Mouse (Mus musculus): Measurements from ENCODE around the gene Ric8a. TPM values are rescaled to one million over a fixed set of nuclear protein-coding genes. Genes with fewer than 3 reads are reported as not detected.

The Ric8a gene
- total RNA-seq (2021) = 10 to 100 TPM; 66.0 to 70.0 TPM

DNA sequence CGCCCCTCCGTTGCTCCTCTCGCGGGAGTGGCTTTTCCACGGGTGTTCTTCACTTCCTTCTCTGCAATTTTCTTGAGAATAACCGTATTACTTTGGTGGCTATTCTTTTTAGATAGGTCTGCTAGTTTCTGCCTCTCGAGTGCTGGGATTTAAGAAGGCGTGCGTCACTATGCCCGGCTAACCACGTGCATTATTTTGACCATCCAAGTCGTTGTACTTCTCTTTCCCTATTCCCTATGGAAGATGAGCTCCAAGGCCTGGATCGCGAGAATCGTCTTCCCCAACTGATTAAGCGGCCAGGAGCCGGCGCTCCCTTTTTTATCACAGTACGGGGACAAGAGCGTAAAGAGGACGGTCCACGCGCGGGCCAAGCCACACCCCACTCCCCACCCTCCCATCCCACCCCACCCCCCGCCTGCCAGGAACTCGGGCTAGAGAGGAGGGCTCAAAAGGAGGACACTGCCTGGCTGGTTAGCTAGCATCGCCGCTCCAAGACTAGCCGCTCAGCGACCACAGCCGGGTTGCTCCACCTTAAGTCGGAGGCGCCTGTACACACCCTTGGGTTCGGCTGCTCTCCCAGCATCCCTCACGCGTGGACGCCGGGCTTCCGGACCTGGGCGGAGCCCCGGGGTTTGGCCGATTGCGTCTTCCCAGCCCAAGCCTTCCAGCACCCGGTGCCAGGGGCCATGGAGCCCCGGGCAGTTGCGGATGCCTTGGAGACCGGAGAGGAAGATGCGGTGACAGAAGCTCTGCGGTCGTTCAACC, at the start of gene Ric8a:
TSS of gene Ric8a (plus strand) at position 173 of the 765 bp plus-strand sequence.
- DNase-seq (ENCODE audit: low spot score in 2 of 2) = peak; percentile 89 to 93
- intact Hi-C loops (cut with DNase I) = loop anchor here (1.0 to 2.0 kb wide), 3 partner anchors 24 to 315 kb away; partner anchors contain the start of genes B4galnt4, Psmd13 and Rnh1

DNA sequence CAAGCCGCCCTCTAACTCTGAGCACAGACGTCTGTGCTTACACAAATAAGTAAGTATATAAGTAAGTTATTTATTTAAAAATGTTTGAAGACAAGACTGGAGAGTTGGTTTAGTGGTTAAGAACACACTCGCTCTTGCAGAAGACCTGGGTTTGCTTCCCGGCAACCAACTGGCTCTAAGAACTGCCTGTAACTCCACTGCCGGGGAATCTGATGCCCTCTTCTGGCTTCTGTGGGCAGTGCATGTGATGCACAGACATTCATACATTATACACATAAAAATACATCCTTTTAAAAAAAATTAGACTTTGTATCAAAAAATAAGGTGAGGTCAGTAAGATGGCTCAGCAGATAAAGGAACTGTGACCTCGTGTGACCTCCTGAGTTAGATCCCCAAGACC, 46.3 kb upstream of the Ric8a start:
- intact Hi-C loops (cut with DNase I) = no loop called here
- DNase-seq (ENCODE audit: low spot score in 2 of 2) = no peak

DNA sequence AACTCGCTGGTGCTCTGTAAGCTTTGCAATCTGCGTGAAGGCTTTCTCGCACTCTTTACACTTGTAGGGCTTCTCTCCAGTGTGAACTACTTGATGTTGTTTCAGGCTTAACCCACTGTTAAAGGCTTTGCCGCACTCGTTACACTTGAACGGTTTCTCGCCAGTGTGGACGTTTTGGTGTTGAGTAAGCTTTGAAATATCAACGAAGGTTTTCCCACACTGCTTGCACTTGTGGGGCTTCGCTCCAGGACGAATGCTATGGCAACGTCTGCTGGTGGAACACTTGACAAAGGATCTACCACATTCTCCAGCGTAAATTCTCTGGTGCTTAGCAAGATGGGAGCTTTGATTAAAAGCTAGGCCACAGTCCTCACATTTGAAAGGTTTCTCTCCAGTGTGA, 45.0 kb upstream of the Ric8a start:
- DNase-seq (ENCODE audit: low spot score in 2 of 2) = peak in 1 of 2 experiments; percentile 24

DNA sequence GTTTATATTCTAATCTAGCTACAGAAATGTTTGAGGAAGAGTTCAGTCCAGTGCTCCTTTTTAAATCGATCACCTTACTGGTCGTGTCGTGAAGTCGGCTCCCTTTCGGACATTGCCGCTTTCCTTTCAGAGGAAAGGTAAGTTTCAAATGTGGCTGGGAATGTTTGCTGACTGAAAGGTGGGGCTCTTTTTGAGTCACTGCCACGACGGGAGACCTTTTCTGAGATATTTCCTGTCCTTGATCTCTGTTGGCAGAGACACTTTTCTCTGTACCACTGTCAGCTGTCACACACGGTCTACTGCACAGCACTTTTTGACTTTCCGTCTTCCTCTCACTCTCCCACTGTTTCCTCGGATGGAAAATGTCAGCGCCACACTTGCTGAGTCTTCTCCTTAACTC, 43.9 kb upstream of the Ric8a start:
- no peak for DNase-seq (ENCODE audit: low spot score in 2 of 2)
- intact Hi-C loops (cut with DNase I) = no loop called here

More for the DNA sequence above, 45.0 kb upstream of the Ric8a start:
- intact Hi-C loops (cut with DNase I) = no loop called here

DNA sequence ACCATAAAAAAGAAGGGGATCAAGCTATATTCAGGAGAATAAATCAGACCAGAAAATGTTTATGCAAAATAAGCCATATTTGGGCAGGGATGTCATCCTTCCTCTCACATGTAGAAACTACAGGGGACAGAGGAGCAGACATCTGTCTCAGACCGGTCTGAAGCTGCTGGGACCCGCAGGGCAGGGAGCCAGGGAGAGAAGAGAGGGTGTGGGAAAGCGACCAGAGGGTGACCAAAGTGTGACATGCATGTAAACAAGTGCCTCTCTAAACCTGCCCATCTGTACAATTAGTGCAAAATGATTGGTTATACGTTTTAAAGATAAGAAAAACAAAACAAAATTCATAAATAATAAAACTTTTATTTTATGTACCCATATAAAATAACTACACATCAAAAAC, 36.6 kb upstream of the Ric8a start:
- intact Hi-C loops (cut with DNase I) = no loop called here
- DNase-seq (ENCODE audit: low spot score in 2 of 2) = no peak

DNA sequence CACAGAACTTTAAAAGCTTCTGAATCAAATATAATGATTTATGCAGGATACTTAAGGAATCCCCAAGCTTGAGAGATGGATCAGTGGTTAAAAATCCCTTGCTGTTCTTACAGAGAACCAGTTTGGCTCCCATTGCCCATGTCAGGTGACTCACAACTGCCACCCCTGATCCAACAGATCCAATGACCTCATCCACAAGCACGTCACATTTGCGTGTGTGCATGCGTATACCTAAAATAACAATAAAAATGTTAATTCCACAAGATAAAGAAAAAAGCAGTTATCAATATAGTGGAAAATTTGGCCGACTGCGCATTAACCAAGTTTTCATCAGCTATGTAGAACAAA, 35.5 kb upstream of the Ric8a start:
- intact Hi-C loops (cut with DNase I) = no loop called here
- DNase-seq (ENCODE audit: low spot score in 2 of 2) = no peak

DNA sequence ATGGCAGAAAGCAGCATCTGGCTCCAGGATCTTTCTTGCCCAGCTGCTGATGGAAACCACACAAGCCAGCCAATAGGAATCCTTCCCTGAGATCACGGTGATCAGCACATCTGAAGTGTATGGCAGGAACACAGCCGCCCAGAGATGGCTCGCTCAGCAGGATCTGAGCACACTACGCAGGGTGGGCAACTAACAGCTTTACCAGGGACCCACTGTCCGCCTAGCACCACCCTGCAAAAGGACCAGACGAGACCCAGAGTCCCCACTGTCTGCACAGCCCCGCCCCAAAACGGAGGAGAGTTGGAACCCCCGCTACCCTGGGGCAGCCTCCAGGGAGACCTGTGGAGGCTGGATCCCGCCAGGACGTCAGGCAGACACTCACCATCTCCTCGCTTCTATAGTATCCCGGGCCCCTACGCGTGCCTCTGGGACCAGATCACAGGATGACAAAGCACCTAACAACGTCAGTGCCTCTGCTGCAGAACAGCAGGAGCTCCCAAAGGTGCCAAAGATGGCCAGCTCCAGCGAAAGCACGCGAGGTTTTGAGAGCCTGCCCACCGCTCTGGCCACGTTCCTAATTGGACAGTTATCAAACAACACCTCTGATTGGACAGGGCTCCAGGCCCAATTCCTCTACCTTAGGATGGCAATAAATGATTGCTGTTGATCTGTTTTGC, 35.0 kb upstream of the Ric8a start, which contains the start of gene Zfp941:
TSS of gene Zfp941 (minus strand) at position 526 of the 677 bp plus-strand sequence.
- DNase-seq (ENCODE audit: low spot score in 2 of 2) = peak; percentile 78 to 79
- intact Hi-C loops (cut with DNase I) = no loop called here

DNA sequence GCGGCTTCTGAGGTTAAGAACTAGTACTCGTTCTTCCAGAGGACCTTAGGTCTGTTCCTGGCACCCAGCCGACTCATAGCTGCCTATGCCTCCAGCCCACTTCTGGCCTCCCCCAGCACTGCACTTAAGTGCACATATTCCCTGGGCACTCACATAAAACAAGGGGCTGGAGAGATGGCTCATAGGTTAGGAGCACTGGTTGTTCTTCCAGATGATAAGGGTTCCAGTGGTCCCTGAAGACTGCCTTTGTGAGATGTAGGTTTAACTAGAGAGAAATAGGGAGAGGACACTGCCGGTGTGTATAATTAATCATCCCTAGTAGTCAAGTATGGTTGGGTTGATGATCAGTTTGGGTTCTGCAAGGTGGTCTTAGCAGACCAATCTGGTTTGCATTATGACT, 34.0 kb upstream of the Ric8a start:
- intact Hi-C loops (cut with DNase I) = no loop called here
- no peak for DNase-seq (ENCODE audit: low spot score in 2 of 2)

DNA sequence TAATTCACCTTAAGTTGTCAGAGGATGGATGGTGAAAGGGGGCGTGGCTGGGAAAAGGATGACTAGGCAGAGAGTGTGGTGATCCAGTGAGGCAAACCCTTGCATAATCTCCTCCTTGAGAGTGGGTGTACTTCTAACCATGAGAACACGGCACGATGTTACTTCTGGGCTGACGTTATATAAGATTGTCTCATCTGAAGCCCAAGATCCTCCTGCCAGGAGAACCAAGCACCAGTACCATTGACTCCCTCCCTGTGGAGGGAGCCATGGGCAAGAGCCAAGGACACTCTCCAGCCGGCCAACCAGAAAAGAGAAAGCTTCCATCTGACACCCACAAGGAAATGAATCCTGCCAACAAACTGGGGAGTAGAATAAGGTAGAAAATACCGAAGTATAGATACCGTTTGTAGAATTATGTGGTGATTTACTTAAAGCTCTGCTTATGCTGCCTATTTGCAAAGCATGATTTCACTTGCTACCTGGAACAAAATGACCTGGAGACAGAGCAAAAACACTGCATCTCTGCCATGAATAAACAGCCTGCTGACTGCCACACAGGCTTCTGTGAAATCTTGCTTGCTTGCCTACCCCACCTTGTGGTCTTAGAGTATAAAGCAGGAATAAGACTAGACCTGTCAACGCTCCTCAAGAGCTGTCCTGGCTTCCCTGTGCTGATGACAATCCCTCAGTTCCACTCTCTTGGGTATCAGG, 28.4 kb upstream of the Ric8a start:
- intact Hi-C loops (cut with DNase I) = loop anchor here (1.0 to 5.0 kb wide), 3 partner anchors 641 to 750 kb away; partner anchors contain the start of gene Sprn
- DNase-seq (ENCODE audit: low spot score in 2 of 2) = peak; percentile 67 to 94

DNA sequence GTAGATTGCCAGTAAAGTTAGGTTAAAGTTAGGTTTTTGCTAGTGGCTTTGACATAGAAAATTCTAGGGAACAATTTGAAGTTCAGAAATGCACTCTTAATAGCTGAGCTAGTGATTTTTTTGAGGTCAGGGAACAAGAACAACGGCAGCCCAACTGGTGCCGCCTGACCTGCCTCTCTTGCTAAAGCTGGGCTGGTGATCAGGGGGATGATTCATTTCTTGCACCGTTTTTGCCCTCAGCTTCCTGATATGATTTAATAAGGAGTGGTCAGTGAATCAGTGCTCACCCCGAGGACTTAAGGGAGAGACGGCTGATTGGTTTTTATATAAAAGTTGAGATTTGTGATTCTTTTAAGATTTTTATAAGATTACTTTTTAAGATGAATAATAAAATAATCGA, 25.3 kb upstream of the Ric8a start:
- DNase-seq (ENCODE audit: low spot score in 2 of 2) = no peak
- intact Hi-C loops (cut with DNase I) = no loop called here

DNA sequence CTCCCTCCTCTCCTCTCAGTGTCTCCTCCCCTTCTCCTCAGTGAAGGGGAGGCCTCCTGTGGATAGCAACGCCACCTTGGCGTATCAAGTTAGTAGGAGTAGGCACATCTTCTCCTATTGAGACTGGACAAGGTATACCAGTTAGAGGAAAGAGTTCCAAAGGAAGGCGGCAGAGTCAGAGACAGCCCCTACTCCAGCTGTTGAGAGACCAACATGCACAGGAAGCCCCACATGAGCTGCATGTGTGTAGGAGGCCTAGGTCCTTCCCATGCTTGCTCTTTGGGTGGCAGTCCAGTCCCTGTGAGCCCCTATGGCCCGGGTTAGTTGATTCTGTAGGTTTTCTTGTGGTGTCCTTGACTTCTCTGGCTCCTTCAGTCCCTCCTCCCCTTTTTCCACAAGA, 23.4 kb upstream of the Ric8a start:
- DNase-seq (ENCODE audit: low spot score in 2 of 2) = no peak
- intact Hi-C loops (cut with DNase I) = no loop called here

DNA sequence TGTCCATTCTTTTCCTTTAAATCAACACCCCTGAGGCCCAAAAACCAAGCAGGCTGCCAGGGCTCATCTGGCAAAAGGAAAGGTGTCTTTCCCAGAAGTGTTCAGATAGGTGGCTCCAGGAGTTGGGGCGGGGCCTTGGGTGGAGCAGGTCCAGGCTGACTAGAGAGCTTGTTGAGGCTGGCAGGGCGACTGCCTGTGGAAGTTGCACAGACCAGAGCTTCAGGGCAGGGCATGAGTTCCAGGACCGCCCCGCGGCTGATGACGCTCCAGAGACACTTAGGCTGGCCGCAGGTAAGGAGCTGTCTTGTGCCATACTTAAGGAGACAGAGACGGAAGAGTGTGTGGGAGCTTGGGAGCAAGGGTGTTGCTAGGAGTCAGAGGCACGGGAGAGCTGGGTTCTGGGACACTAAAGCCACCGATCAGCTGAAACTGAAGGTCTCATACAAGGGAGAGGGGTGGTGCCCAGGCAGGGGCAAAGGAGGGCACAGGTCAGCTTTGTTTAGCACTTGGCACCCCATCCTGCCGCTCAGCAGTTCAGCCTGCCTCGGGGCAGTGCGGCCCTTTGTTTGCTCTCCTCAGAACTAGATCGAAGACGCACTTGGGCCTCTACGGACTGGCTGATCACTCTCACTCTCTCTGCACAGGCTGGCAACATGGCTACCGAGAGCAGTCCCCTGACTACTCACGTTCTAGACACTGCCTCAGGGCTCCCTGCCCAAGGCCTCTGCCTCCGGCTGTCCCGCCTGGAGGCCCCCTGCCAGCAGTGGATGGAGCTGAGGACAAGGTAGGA, 21.6 kb upstream of the Ric8a start, which contains the start of gene Urah:
TSS of gene Urah (plus strand) at position 51 of the 790 bp plus-strand sequence.
- intact Hi-C loops (cut with DNase I) = no loop called here
- DNase-seq (ENCODE audit: low spot score in 2 of 2) = no peak

DNA sequence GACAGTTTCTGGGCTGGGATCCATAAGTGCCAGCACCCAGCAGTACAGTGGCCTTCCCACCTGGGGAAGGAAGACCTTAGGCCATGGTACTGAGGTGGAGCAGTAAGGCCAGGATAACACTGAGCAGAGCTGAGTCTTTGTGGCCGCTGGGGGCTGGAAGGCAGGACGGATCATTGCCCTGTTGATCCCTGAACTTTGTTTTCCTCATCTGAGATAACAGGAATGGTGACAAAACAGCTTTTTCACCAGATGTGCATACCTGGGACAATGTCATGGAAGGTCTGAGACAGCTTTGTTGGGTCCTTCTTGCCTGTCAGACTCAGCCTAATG, 21.0 kb upstream of the Ric8a start:
- intact Hi-C loops (cut with DNase I) = no loop called here
- no peak for DNase-seq (ENCODE audit: low spot score in 2 of 2)

DNA sequence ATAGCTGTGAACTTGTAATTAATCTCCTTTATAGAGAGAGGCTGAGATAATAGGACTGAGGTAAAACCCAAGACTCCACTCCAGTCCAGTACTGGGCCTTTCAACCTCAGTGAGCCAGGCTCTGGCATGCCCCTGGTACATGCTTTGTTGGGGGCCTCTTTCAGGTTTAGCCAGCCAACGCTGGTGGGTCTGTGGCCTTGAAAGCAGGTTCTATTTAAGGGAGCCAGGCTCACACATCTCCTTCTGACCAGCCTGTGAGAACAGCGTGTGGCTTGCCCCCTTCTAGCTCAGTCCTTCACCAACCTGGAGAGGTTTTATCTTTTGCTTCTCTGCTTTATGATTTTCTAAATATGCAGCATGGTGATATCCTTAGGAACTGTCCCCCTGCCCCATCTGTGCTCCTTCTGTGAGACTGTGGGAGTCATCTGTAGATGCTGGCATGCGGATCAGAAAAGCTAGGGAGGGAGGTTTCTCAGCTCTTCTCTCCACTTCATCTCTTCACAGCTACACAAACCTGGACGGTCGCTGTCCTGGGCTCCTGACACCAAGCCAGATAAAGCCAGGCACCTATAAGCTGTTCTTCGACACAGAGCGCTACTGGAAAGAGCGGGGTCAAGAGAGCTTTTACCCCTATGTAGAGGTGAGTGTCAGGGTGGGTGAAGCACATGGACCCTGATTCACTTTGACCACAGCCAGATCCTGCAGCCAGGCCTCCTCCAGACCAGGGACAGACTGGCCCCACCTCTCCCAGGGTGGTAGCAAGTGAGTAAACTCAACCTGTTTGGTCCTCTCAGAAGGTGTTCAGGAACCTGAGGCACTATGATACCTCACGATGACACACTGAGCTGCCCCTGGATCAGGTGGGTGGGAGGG, 20.3 kb upstream of the Ric8a start:
- DNase-seq (ENCODE audit: low spot score in 2 of 2) = peak in 1 of 2 experiments; percentile 84
- intact Hi-C loops (cut with DNase I) = no loop called here

DNA sequence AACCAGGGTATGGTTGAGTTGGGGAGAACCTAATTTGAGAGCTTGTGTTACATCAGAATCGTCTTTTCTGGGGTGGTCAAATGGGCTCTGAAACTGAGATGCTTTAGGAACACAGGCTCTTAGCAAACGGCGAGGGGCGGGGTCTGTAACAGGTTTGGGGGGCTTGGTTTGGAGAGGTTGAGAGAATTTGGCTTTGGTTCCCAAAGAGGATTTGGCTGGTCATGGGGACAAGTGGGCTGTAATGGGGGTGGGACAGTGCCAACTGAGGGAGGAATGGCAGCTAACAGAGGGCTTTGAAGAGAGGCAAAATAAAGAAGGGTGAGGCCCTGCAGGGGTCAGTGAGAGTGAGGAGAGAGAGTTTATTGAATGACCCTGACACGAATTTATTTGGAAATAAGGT, 17.2 kb upstream of the Ric8a start:
- no peak for DNase-seq (ENCODE audit: low spot score in 2 of 2)
- intact Hi-C loops (cut with DNase I) = no loop called here

DNA sequence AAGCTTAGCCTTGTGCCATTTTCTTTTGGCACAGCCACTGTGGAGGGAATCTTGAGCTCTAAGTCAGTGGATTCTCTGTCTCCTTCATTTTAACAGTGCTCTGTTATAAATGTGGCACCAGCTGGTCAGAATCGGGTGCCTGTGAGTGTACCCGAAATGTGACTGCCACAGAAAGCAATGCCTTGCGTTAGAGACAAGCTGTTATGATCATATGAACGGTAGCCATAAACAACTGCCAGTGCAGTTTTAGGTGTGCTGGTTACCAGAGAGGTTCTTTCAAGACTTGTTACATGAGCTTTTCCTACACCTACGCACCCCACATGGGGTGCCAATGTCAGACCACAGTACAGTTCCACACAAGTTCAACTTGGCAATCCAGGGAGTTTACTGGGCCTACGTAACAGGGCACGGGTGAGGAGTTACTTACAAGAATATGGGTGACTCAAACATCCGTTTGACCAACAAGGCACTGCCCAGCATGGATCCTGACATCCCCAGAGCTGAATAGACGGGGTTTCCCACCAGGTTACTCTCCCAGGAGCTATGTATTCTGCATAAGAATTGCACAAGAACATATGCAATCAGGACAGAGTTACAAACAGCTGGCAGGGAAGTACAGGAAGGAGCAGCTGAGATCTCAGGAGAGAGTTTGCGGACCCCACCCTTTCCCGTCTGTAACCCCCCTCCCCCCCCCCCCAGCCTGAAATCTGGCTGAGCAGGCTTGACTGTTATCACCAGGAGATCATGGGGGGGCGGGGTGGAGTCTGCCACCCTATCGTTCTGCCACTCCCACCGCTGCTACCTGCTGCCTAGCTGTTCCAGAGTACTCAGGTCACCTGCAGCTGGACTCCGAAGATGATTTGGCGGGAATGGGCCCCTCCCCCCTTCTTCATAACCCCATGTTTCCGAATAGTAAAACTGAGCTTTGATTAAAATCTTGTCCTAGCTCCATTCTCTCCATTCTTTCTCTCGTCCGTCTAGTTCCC, 15.7 kb upstream of the Ric8a start:
- no peak for DNase-seq (ENCODE audit: low spot score in 2 of 2)
- intact Hi-C loops (cut with DNase I) = no loop called here

DNA sequence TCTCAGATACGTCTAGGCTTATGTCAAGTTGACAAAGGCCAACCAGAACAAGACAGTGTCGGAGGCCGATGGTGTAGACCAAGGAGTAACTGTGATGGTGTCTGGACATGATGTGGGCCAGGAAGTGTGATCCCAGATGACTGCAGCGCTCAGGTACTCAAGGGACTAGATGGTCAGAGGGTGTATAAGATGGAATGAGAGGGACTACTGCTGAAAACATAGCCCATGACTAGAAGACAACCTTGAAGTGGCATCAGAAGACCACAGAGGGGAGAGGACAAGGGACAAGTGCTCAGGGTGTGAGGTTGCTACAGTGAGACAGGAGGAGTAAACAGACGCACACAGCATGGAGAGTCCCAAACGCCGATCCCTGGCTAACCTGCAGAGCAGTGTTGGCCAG, 13.0 kb upstream of the Ric8a start:
- DNase-seq (ENCODE audit: low spot score in 2 of 2) = no peak
- intact Hi-C loops (cut with DNase I) = loop anchor here (1.0 kb wide), 1 partner anchor 59 kb away; no protein-coding TSS in a partner anchor

Measured in left cerebral cortex, postnatal 25 days (tissue).